Mouse (Mus musculus) neural tube, embryonic 13.5 days (tissue): ENCODE results near the gene Thada. TPM values are rescaled to one million over a fixed set of nuclear protein-coding genes. Genes with fewer than 3 reads are reported as not detected.

Experiments
- ATAC-seq: fragments of 200-750 bp; cut with Nextera tagmentation; 2 replicates; pipeline ENCODE4 v1.8.0; 2017; ENCODE audit warnings: low read depth, mild to moderate bottlenecking, moderate TSS enrichment, moderate library complexity
- H3K27ac ChIP-seq: fragments of 300-500 bp; sonication (generic); replicated peaks from 2 replicates; pipeline ENCODE4 v1.5.1; 2015; ENCODE audit warnings: moderate library complexity, mild to moderate bottlenecking, inconsistent platforms
- H3K27me3 ChIP-seq: fragments of 300-500 bp; sonication (generic); 2 replicates; pipeline ENCODE4 v1.6.1; 2015; ENCODE audit warnings: mild to moderate bottlenecking, inconsistent platforms
- H3K36me3 ChIP-seq: fragments of 300-500 bp; sonication (generic); 2 replicates; pipeline ENCODE4 v1.6.1; 2015; ENCODE audit warnings: mild to moderate bottlenecking, inconsistent platforms
- H3K4me1 ChIP-seq: fragments of 300-500 bp; sonication (generic); replicated peaks from 2 replicates; pipeline ENCODE4 v1.6.1; 2015; ENCODE audit warnings: inconsistent platforms
- H3K4me2 ChIP-seq: fragments of 300-500 bp; sonication (generic); 2 replicates; pipeline ENCODE4 v1.6.1; 2015; ENCODE audit warnings: inconsistent platforms, mild to moderate bottlenecking, moderate library complexity
- H3K4me3 ChIP-seq: fragments of 300-500 bp; sonication (generic); 2 replicates; pipeline ENCODE4 v1.5.1; 2015; ENCODE audit warnings: mild to moderate bottlenecking, inconsistent platforms
- H3K9ac ChIP-seq: fragments of 300-500 bp; sonication (generic); 2 replicates; pipeline ENCODE4 v1.6.1; 2015; ENCODE audit warnings: moderate library complexity, mild to moderate bottlenecking, inconsistent platforms
- H3K9me3 ChIP-seq: fragments of 300-500 bp; sonication (generic); 2 replicates; pipeline ENCODE4 v1.6.1; 2016; ENCODE audit warnings: inconsistent platforms
- WGBS: fragments of 180-500 bp; shearing (Covaris S2); methylation state at CpG from one replicate; pipeline ENCODE4 v1.1.7; 2015; 5-methylcytosine and 5-hydroxymethylcytosine counted together
- polyA plus RNA-seq: library from polyadenylated mRNA; unstranded; fragments of >200 nt; fragmentation: Nextera tagmentation; extraction: Ambion mirVana; gene quantifications from 2 replicates; pipeline ENCODE4 v1.2.1, GENCODE M21; 2015

Gene Thada
- polyA plus RNA-seq, 1 experiment from 2014 or later: 7.6 TPM

DNA sequence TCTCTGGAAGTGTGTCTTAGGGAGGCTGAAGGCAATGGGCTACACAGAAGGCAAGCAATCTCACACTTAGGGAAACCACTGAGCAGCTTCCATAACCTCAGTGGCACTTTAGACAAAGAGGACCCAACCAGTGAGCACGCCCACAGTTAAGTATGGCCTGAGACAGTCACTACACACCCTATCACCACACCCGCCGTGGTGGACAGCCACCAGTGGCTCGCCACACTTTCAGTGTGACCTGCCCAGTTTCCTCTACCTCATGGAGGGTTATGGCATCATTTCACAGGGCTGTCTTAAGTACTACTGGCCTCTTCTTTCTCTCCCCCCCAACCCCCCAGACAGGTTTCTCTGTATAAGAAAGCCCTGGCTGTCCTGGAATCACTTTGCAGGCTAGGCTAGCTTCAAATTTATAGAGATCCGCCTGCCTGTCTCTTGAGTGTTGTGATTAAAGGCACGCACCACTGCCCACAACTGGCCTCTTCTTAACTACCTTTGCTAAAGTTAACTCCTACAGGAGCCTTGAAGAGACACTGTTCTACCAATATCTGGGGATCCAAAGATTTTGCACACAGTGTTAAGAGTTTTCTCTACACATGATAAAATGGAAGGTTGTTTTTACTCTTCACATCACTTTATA lies 194.3 kb downstream of the Thada start:
- Histone ChIP-seq H3K27me3 (no peaks in the 10 kb centered on the region), H3K4me3 (no peak overlapping the region), H3K9me3 (no peaks in the 10 kb centered on the region), H3K4me2 (no peak overlapping the region), H3K27ac (no peak overlapping the region), H3K36me3 (no peaks in the 10 kb centered on the region), H3K9ac (no peak overlapping the region), H3K4me1 (peaks cover 25% of the 10 kb centered on the region)
- ATAC-seq: no peak
- WGBS: 91% methylated on average over 6 of the region's 6 CpGs

DNA sequence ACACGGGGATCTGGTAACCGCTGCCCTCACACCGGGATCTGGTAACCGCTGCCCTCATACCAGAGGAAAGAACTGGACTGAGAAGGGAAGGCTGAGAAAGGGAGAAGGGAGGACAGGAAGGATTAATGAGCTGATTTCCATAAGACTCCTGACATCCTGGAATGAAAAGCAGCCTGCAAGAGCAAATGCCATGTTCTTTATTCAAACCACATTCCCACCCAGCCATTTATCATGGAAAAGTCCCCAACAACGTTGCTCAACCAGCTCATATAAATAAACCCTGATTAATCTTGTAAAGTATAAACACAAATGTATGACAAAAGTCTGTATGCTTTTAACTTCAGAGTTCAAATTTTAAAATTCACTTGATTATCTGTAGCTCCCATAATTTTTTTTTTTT lies 196.3 kb downstream of the Thada start:
- H3K36me3 ChIP-seq: no peaks in the 10 kb centered on the region
- no peaks in the 10 kb centered on the region for H3K9me3 ChIP-seq
- H3K9ac ChIP-seq: no peak overlapping the region
- H3K4me3 ChIP-seq: no peak overlapping the region
- no peak overlapping the region for H3K27ac ChIP-seq
- ATAC-seq: no peak
- H3K27me3 ChIP-seq: no peaks in the 10 kb centered on the region
- H3K4me2 ChIP-seq: no peak overlapping the region
- peaks cover 29% of the 10 kb centered on the region for H3K4me1 ChIP-seq
- WGBS: 79% methylated on average over 5 of the region's 5 CpGs

DNA sequence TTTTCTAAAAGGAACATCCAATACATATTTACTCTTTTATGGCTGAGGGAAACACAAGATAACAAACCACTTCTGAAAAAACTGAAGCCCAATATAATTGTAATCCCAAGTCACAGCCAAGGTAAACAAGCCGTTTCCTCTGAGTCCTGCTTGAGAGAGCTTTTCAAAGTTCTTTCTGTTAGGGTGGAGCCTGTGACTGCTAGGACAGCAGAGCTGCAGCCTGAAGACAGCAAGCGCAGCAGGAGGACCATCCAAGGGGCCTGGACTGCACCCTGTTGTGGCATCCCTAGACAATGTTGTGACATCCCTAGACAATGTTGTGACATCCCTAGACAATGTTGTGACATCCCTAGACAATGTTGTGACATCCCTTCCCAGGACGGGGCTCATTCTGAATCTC lies 197.6 kb downstream of the Thada start:
- no peaks in the 10 kb centered on the region for H3K27me3 ChIP-seq
- whole genome bisulfite sequencing: 83% methylated on average over 3 of the region's 3 CpGs
- no peak for ATAC-seq

GRCm38 (mm10) chr17:84267456-84268074 lies 198.4 kb downstream of the Thada start:
- WGBS: 90% methylated on average over 6 of the region's 6 CpGs
- Histone ChIP-seq H3K9ac (no peak overlapping the region), H3K4me1 (peaks cover 18% of the 10 kb centered on the region), H3K27ac (no peak overlapping the region), H3K9me3 (no peaks in the 10 kb centered on the region), H3K36me3 (no peaks in the 10 kb centered on the region), H3K4me3 (no peak overlapping the region), H3K27me3 (no peaks in the 10 kb centered on the region), H3K4me2 (no peak overlapping the region)
- no peak for ATAC-seq

More for the DNA sequence above, 197.6 kb downstream of the Thada start:
- H3K36me3 ChIP-seq: no peaks in the 10 kb centered on the region
- peaks cover 22% of the 10 kb centered on the region for H3K4me1 ChIP-seq
- no peak overlapping the region for H3K4me2 ChIP-seq
- no peak overlapping the region for H3K9ac ChIP-seq
- no peaks in the 10 kb centered on the region for H3K9me3 ChIP-seq
- no peak overlapping the region for H3K27ac ChIP-seq
- H3K4me3 ChIP-seq: no peak overlapping the region

GRCm38 (mm10) chr17:84266161-84266948 lies 199.7 kb downstream of the Thada start:
- Histone ChIP-seq H3K4me1 (peaks cover 18% of the 10 kb centered on the region), H3K9me3 (no peaks in the 10 kb centered on the region), H3K4me2 (no peak overlapping the region), H3K9ac (no peak overlapping the region), H3K4me3 (no peak overlapping the region), H3K27me3 (no peaks in the 10 kb centered on the region), H3K36me3 (no peaks in the 10 kb centered on the region), H3K27ac (no peak overlapping the region)
- ATAC-seq: no peak
- WGBS: 84% methylated on average over 3 of the region's 3 CpGs

DNA sequence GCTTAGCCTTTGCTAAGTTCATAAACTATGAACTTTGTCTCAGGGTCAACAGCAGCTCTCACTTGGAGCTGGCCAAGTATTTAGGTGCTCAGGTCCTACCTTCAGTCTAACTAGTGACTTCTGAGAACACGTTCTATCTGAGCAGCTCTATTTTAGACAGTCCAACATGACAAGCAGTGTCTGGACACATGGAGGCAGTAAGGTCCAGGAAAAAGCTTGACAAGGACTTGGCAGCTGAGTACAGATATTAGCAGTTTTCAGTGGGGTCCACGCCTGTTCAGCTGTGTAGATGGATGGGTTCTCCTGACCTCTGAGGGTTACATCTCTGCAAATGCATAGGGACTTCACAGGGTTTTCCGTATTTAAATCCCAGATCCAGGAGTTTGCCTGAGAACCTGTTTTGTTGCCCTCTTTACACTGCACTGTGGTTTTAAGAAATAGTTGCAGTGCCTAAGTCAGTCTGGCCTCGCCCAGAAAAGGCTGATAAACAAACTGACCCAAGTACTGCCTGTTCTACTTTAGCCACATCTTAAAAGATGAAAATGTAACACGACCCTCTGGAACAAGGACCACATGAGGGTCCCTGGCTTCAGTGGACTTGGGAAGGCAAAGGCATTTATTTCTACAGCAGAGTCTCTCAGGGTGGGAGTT lies 200.4 kb downstream of the Thada start:
- Histone ChIP-seq H3K4me2 (no peak overlapping the region), H3K27me3 (no peaks in the 10 kb centered on the region), H3K9ac (no peak overlapping the region), H3K27ac (no peak overlapping the region), H3K36me3 (no peaks in the 10 kb centered on the region), H3K4me3 (no peak overlapping the region), H3K9me3 (no peaks in the 10 kb centered on the region), H3K4me1 (peaks cover 18% of the 10 kb centered on the region)
- 81% methylated on average over 5 of the region's 5 CpGs for WGBS
- ATAC-seq: no peak

GRCm38 (mm10) chr17:84264305-84264704 lies 201.7 kb downstream of the Thada start:
- Histone ChIP-seq H3K27me3 (no peaks in the 10 kb centered on the region), H3K4me1 (peaks cover 18% of the 10 kb centered on the region), H3K9me3 (no peaks in the 10 kb centered on the region), H3K36me3 (no peaks in the 10 kb centered on the region), H3K9ac (no peak overlapping the region), H3K4me2 (no peak overlapping the region), H3K27ac (no peak overlapping the region), H3K4me3 (no peak overlapping the region)
- WGBS: 76% methylated on average over 6 of the region's 6 CpGs
- ATAC-seq: no peak

DNA sequence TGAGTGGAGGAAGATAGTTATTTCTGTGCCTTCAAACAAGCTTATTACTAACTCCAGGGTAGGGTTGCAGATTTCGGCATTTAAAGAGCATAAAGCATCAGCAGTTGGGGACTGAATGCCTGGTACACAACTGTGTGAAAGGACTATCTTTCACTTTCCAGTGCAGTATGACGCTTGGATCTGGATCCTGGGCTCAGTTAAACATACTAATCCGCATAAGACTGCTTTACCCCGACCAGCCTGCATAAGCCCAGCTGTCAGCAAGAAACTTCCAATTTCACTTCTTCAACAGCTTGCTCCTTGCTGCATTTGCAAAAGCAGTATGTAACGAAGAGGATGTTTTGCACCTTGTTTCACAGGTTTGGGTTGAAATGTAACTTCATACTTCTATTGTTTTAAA lies 202.4 kb downstream of the Thada start:
- Histone ChIP-seq H3K4me1 (peaks cover 22% of the 10 kb centered on the region), H3K9ac (no peak overlapping the region), H3K9me3 (no peaks in the 10 kb centered on the region), H3K36me3 (no peaks in the 10 kb centered on the region), H3K27me3 (no peaks in the 10 kb centered on the region), H3K4me2 (no peak overlapping the region), H3K27ac (no peak overlapping the region), H3K4me3 (no peak overlapping the region)
- WGBS: 88% methylated on average over 5 of the region's 5 CpGs
- ATAC-seq: no peak

GRCm38 (mm10) chr17:84262325-84262979 lies 203.6 kb downstream of the Thada start:
- Histone ChIP-seq H3K4me3 (no peak overlapping the region), H3K27me3 (no peaks in the 10 kb centered on the region), H3K9ac (no peak overlapping the region), H3K4me2 (no peak overlapping the region), H3K9me3 (no peaks in the 10 kb centered on the region), H3K36me3 (no peaks in the 10 kb centered on the region), H3K27ac (no peak overlapping the region), H3K4me1 (peaks cover 29% of the 10 kb centered on the region)
- WGBS: 90% methylated on average over 9 of the region's 9 CpGs
- ATAC-seq: no peak

DNA sequence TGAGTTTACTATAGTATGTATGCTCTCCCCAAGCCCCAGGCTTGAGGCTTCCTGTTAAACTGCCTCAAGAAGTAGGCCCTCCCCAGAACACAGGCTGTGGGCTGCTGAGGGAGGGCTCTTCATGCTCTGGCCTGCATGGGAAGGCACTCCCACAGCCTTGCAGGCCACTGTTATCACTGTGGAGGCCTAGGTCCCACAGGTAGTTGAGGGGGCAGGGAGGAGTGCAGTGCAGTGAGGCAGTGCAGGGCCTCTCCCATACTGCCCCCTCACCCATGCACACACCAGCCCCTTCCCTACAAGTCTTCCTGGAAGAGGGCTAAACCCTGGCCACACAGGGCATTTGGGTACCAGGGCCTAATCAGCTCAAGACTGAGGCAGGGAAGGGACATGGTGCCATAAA lies 205.0 kb downstream of the Thada start:
- H3K9me3 ChIP-seq: no peaks in the 10 kb centered on the region
- no peaks in the 10 kb centered on the region for H3K36me3 ChIP-seq
- H3K27me3 ChIP-seq: no peaks in the 10 kb centered on the region
- H3K4me1 ChIP-seq: peaks cover 36% of the 10 kb centered on the region
- no peak for ATAC-seq
- no peak overlapping the region for H3K4me3 ChIP-seq
- no peak overlapping the region for H3K9ac ChIP-seq
- no peak overlapping the region for H3K4me2 ChIP-seq
- H3K27ac ChIP-seq: no peak overlapping the region

DNA sequence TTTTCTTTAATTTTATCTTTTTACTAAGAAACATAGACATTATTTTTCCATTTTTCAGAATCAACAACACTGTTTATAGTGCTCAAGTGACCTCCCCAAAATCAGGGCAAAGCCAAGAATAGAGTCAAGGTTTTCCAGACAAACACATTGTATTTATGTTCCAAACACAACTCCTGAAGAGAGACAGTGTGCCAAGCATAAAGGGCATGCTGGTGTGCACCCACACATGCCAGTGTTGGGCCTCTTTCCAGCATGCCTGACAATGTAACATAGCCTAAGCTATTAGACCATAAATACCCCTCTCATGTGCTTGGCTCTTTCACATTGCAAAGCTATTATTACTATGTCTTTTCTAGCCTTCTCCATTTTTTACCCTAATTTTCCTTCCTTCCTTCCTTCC lies 205.8 kb downstream of the Thada start:
- Histone ChIP-seq H3K9me3 (no peaks in the 10 kb centered on the region), H3K27ac (no peak overlapping the region), H3K27me3 (no peaks in the 10 kb centered on the region), H3K4me3 (no peak overlapping the region), H3K4me2 (no peak overlapping the region), H3K36me3 (no peaks in the 10 kb centered on the region), H3K9ac (no peak overlapping the region), H3K4me1 (peaks cover 39% of the 10 kb centered on the region)
- no peak for ATAC-seq
